Mouse (Mus musculus) CH12.LX (cell line): ENCODE results near the gene Grtp1.

ENCODE experiments used
- CHD2 ChIP-seq: IDR thresholded peaks from 2 replicates; pipeline ENCODE4 v1.6.1; 2011; ENCODE audit warnings: low read length, improper control_type of control experiment
- CTCF ChIP-seq, 2 experiments: IDR thresholded peaks in 1 of 2; conservative IDR thresholded peaks in 1 of 2; 2 replicates each; pipeline ENCODE4 v1.5.1; 2011 to 2012; ENCODE audit warnings: low read depth in 2 of 2, low read length in 2 of 2, improper control_type of control experiment in 1 of 2, inconsistent platforms in 1 of 2, mild to moderate bottlenecking in 1 of 2, moderate library complexity in 1 of 2
- EP300 ChIP-seq: IDR thresholded peaks from 2 replicates; pipeline ENCODE4 v1.6.1; 2011; ENCODE audit warnings: low read length, improper control_type of control experiment
- ETS1 ChIP-seq: conservative IDR thresholded peaks from 2 replicates; pipeline ENCODE4 v1.6.1; 2012; ENCODE audit warnings: low read depth, mild to moderate bottlenecking, inconsistent platforms, low read length, improper control_type of control experiment, moderate library complexity
- HCFC1 ChIP-seq: IDR thresholded peaks from 2 replicates; pipeline ENCODE4 v1.6.1; 2012; ENCODE audit warnings: low read depth, mild to moderate bottlenecking, inconsistent platforms, low read length, improper control_type of control experiment
- JUND ChIP-seq: conservative IDR thresholded peaks from 2 replicates; pipeline ENCODE4 v1.6.1; 2011; ENCODE audit warnings: low read depth, low read length, improper control_type of control experiment
- KAT2A ChIP-seq: IDR thresholded peaks from 2 replicates; pipeline ENCODE4 v1.6.1; 2012; ENCODE audit warnings: low read length, improper control_type of control experiment, inconsistent platforms; ENCODE audit not compliant: insufficient replicate concordance
- MAFK ChIP-seq: IDR thresholded peaks from 2 replicates; pipeline ENCODE4 v1.6.1; 2011; ENCODE audit warnings: low read length, improper control_type of control experiment; ENCODE audit not compliant: insufficient replicate concordance
- MXI1 ChIP-seq: IDR thresholded peaks from 2 replicates; pipeline ENCODE4 v1.6.1; 2011; ENCODE audit warnings: mild to moderate bottlenecking, low read depth, low read length, improper control_type of control experiment
- POLR2A ChIP-seq: IDR thresholded peaks from 2 replicates; pipeline ENCODE4 v1.6.1; 2011; ENCODE audit warnings: low read depth, mild to moderate bottlenecking, improper control_type of control experiment, low read length
- RAD21 ChIP-seq: IDR thresholded peaks from 2 replicates; pipeline ENCODE4 v1.6.1; 2011; ENCODE audit warnings: low read depth, mild to moderate bottlenecking, low read length, improper control_type of control experiment, moderate library complexity
- SIN3A ChIP-seq: IDR thresholded peaks from 2 replicates; pipeline ENCODE4 v1.6.1; 2012; ENCODE audit warnings: low read length, improper control_type of control experiment, inconsistent platforms
- TCF12 ChIP-seq: IDR thresholded peaks from 2 replicates; pipeline ENCODE4 v1.6.1; 2014; ENCODE audit warnings: low read depth, mild to moderate bottlenecking, inconsistent platforms, low read length, improper control_type of control experiment

GRCm38 (mm10) chr8:13180408-13180807 is 20.0 kb downstream of the Grtp1 start:
- TF ChIP-seq CTCF (conservative IDR thresholded peaks at IDR 0.05 in 1 of 2, IDR thresholded peaks at IDR 0.05 in 1 of 2; ENCODE audit: low read depth in 2 of 2, low read length in 2 of 2): no peak
- no peak for TF ChIP-seq POLR2A
- no peak for TF ChIP-seq RAD21
- TF ChIP-seq EP300: no peak
- no peak for TF ChIP-seq SIN3A
- no peak for TF ChIP-seq MAFK
- no peak for TF ChIP-seq KAT2A
- no peak for TF ChIP-seq HCFC1
- no peak for TF ChIP-seq MXI1
- no peak for TF ChIP-seq CHD2
- TF ChIP-seq ETS1: no peak
- TF ChIP-seq TCF12: no peak
- TF ChIP-seq JUND: no peak
